Mouse (Mus musculus): Measurements from ENCODE around the gene Acvr1b.

Acvr1b gene

DNA sequence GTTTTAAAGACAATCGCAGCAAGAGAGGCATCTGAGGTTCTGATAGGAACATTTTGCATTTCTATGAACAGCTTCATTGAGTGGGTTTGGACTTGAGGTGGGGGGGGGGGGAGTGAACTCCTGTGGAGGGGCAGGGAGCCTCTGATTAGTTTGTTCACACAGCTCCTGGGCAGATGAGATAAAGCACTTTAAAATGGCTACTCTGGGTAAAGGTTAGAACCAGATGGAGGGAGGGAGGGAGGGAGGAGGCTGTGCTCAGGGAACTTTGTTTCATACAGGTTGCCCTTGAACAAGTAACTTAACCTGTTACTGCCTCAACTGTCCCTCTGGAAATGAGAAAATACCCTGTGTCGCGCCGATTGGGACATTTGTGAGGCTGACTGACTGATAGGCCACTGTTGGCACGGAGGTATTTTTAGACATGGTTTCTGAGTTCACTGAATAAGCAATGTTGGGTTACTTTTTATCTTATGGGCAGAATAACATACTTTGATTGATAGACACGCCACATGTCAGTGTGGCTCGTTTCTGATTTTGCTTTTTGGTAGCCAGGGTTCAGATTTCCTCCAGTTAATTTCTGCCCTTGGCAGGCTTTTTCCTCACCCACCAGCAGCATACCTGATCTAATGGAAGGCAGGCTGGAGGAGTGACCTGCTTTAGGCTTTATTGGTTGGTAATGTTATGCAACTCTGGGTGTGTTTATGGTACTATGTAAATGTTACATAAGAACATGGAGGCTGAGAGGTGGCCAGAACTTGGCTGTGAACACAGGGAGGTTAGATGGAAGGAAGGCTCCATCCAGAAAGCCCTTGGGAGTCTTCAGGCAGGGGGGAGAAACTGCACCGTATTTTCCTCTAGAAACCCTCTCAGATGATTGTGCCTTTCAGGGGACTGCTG is 3.2 kb downstream of the Acvr1b start:
- DNase-seq: no peak

DNA sequence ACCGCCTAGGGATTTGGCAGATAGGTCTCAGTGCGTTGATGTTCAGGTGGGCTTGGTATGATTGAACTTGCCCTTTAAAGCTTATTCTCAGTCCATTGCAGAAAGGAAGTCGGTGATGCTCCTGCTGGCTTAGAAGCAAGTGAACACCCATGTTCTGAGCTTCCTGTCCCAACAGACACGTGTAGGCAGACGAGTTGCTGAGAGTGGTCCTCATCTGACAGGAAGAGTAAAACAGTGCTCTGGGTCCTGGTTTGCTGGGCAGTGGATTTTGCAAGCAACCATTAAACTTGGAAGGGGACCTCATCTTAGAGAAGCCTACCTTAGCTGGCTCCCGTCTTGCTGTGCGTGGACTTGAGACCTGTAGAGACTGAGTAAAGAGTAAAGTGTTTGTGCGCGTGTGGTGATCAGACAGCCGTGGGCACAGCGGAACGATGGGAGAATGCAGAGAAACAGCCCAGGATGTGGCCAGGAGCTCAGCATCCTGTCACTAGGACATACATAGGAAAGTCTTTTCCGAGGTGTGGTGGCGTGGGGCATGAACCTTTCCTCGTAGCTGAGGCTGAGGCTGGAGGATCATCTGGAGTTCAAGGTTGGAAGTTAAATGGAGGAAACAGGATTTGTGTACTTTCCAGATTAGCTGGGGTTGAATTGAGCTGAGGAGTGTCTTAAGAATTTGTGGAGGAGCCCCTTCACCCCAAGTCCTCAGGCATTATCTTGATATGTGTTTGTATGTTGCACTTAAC is 6.7 kb downstream of the Acvr1b start:
- peak; percentile 34 to 45 for DNase-seq

DNA sequence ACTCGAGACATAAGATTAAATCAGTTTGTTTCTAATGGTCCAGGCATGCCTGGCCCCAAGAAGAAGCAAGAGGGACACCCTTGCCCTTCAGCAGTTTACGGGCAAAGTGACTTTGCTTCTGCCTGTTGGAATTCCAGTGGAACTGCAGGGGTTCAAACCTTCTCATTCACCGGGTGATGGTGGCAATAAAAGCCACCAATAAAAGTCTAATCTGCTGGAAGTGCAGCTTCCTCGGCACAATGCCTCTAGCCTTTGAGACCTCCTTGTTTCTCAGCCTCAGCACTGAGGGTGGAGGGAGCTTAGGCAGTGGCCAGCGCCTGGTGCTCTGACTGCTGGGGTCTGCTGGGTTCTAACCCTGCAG is 7.2 kb downstream of the Acvr1b start:
- no peak for DNase-seq

DNA sequence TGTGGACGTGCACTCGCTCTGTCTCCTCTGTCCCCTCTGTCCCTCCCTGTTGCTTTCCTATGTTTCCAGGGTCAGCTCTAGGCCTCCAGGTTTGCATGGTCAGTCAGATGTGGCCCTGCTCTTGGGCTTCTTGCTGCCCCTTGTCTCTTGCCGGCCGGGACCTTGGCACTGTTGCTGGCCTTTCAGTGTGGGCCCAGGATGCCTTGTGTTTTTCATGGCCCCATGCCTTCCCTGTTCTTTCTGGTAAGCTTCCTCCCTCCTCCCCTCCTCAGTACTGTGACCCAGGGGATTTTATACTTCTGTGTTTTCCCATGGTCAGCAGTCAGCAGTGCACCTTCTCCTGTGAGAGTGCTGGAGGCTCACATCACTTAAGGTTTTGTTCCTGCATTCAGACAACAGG is 7.6 kb downstream of the Acvr1b start:
- no peak for DNase-seq

DNA sequence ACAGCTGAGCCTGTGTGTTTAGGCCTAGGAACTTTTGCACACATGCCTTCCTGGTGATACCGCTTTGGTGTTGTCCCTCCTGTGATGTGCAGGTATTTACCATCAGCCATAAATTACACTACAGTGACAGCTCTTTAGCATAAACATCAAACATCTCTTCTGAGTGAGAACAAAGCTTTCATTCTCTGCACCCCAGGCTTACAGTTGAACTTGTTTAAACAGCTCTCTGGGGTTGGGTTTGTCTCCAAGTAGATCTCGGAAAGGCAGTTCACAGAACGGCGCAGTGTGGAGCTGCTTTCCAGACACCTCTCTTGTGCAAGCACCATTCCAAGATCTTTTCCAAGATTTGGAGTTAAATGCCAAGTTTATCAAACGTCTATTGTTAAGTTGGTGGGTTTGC is 8.8 kb downstream of the Acvr1b start:
- DNase-seq: no peak

DNA sequence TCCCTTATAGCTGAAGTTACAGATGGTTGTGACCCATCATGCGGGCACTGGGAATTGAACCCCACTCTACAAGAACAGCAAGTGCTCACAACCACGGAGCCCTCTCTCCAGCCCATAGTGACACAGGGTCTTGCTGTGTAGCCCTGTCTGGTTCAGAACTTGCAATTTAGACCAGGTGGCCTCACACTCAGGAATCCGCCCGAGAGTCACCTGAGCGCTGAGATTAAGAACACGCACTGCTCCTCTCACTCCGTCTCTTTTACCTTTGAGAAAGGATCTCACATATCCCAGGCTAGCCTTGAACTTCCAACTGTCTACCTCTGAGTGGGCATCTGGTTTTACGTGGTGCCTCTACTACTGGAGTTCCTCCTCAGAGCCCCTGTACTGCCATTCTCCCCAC is 10.4 kb downstream of the Acvr1b start:
- no peak for DNase-seq

DNA sequence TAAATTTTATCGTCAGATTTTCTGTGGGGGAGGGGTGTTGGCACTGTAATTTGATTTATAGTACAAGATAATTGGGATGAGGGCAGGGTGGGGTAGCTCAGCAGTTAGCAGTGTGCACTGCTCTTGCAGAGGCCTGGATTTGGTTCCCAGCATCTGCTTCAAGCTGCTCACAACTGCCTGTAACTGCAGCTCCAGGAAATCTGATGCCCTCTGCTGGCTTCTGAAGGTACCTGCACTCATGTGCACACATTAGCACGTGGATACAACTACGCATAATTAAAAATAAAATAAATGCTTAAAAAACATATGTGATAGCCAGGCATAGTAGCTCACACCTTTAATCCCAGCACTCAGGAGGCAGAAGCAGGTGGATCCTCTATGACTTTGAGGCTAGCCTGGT is 11.7 kb downstream of the Acvr1b start:
- DNase-seq: no peak

DNA sequence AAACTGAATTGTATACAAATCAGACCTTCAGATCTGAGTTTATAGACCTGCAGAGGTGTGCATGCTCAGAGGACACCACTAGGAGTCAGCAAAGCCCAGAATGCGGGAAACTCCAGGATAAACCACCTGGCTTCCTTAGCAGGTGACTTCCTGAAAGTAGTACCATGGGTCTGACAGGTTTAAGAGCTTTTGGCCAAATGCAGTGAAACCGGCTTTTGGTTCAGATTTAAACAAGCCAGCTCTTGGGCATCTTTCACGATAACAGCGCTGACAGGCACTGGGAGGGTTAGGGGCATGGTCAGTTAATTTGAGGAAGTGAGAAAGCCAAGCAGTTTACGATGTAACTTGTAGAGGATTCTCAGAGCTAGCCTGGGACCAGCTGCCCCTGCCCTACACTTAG is 14.0 kb downstream of the Acvr1b start:
- no peak for DNase-seq

DNA sequence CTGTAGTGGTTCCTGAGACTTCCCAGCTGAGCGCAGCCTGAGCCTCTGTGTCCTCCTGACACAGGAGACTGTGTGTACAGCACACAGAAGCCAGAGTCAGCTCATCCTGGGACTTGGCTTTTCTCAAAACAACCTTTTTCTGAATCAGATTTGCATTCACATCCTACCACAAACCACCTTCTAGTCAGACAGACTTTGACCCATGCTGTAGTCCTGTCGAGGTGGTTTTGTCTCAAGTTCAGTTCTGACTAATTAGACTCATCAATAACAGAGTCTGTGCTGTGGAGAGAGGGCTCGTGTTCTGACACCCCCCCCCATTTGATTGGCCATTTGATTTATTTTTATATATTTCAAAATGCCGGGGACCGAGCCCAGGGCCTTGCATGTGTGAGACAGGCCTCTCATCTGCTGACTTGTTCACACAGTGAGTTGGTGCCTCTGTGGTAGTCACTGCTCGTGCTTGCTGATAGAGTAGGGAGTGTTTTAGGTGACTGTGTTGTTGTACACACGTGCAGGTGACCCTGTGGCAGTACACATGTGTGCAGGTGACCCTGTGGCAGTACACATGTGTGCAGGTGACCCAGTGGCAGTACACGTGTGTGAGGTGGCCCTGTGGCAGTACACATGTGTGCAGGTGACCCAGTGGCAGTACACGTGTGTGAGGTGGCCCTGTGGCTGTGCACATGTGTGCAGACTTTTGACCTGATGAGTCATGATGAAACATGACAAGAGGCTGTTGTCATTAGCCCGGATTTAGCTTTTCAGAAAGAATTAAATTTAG is 16.3 kb downstream of the Acvr1b start:
- DNase-seq: no peak

DNA sequence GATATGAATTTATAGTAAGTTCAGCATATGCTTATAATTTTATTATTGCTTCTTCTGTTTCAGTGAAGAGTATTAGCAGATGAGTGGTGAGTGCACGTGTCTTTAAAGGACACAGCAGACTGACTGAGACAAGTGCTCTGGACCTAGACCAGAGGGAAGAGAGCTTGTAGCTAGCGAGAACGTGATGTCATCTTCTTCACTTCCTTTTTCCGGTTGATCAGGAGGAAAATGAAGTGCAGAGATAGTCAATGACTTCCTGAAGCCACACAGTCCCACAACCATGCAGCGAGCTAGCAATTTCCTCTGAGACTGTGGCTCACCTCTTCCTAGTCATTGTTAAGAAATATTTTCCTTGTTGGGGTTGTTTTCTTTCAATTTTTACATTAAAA is 16.9 kb downstream of the Acvr1b start:
- DNase-seq: no peak

DNA sequence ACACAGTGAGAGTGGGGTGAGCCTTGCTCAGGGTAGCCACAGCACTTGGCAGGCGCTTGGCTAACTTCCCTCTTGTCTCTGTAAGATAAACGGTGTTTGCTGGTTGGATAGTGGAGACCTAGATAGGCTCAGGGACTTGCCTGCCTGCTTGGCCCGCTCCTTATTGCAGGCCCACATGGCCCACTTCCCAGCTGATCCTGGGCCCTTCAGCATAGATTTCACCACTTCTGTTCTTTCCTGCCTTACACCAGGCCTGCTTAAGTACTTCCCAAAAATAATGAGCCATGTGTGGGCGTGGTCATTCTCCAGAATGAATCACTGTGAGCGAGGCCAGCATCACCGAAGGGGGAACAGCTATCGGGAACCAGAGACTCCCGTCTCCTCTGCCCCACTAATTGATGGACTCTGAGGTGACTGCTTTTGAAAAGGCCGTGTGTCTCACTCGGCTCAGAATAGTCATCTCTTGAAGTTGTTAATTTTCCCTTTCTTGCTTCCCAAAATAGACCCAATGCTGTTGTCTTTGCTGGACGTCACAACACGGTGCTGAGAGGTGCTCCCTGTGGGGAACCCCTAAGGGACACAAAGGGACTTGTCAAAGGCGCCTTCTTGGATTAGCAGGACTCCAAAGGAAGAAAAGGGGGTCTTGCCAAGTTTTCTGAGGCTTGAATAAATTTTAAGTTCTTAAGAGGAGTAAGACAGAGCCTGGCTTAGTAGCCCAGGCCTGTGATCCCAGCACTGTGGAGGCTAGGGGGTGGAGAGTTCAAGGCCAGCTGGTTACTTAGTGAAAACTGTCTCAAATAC is 17.8 kb downstream of the Acvr1b start:
- DNase-seq: no peak

DNA sequence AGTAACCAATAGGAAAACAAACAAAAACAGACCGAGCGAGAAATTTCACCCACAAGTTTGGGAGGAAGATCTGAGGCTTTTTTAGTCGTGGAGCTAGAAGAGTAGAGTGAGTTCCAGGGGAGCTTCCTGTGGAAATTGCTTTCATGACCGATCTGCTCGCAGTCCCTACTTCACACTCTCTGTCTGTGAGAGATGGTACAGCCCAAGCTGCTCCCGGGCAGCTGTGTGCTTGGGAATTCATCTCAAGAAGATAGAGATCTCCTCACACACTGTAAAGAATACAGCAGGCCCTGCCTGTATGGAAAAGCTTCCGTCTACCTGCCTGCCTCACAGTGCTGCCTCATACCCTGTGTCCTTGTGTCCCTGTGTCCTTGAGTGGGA is 18.4 kb downstream of the Acvr1b start:
- DNase-seq: no peak

DNA sequence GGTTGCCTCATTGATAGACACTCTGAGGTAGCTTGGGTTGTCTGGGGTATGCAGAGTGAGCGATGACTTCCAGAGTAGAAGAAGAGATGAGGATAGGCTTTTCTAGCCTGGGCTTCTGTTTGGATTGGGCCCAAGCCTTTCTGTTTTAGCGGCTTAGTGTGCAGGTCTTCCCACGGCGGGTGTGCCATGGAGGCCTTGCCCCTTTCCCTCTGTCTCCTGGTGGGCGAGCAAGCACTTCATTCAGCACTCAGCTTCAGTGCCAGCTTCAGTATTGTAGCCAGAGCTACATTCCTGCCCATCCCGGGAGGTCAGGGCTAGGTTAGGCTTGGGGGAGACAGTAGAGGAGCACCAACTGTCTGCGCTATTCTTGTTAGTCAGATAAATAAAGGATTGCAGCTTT is 18.8 kb downstream of the Acvr1b start:
- DNase-seq: no peak

DNA sequence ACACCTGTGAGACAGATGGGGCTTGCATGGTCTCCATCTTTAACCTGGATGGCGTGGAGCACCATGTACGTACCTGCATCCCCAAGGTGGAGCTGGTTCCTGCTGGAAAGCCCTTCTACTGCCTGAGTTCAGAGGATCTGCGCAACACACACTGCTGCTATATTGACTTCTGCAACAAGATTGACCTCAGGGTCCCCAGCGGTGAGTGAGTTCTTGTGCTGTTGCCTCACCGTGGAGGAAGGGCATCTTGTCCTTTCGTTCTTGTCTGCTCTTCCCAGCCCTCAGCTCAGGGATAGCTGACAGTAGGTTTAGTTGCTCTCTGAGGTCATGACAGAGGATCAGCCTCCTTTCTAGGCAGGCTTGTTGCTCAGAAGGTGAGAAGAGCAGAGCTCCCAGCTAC is 20.1 kb downstream of the Acvr1b start:
- DNase-seq: no peak

DNA sequence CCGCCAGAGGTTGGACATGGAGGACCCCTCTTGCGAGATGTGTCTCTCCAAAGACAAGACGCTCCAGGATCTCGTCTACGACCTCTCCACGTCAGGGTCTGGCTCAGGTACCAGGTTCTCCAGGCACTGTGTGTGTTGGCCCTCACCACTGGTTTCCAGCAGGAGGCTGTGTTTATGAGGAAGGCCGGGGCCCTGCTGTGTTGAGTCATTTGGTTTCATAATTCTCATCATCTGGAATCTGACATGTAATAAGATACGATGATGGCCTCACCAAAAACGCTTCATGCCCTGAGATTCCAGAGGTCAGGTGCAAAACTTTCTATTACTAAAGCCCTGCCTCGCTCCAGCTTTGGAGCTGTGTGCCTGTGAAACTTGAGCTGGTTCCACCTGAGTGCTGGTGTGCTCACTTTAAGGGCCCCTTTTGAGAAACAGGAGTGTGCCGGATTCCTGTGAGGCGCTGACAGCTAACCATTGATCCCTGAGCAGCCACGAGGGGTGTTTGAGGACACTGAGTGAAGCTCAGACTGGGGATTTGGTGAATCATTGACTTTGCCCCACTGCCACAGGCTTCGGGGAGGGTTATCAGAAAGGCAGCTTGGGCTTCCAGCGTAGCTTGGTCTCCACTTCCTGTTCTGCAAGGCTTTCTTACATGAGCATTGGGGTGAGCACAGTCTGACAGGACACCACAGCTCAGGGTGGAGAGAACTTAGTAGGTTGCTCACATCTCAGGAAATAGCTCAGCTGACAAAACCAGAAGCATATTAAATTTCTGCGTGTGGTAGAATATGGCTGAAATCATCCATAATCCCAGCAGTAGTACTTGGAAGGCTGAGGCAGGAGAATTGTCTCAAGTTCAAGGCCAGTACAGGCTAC is 21.3 kb downstream of the Acvr1b start:
- DNase-seq: no peak

DNA sequence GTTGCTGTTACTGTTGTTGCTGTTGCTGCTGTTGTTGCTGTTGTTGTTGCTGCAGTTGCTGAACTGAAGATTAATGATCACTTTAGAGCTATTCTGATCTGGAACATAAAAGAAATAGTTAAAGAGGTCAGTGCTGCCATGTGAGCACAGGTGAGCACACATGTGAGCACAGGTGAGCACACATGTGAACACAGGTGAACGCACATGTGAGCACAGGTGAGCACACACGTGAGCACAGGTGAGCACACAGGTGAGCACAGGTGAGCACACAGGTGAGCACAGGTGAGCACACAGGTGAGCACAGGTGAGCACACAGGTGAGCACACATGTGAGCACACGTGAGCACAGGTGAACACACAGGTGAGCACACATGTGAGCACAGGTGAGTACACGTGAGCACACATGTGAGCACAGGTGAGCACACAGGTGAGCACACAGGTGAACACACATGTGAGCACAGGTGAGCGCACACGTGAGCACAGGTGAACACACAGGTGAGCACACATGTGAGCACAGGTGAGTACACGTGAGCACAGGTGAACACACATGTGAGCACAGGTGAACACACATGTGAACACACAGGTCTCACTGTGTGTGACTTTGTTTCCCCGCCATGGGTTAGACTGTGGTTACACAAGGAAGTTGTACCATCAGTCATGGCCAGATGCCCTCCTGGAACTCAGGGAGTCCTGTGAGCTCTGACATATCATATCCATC is 22.4 kb downstream of the Acvr1b start:
- DNase-seq: no peak

DNA sequence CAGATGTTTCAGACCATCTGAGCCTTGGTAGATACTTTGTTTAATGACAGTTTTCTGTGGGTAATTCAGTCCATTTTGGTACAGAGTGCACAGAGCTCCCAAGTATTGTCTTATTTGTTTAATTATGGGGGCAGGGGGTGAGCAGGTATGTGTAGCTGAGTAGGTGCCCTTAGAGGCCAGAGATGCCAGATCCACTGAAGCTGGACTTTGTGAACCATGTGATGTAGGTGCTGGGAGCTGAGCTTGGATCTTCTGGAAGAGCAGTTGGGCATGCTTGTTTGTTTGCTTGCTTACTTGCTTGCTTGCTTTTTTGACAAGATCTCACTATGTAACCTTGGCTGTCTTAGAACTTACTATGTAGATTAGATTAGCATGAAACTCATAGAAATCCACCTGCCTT is 23.1 kb downstream of the Acvr1b start:
- DNase-seq: no peak

DNA sequence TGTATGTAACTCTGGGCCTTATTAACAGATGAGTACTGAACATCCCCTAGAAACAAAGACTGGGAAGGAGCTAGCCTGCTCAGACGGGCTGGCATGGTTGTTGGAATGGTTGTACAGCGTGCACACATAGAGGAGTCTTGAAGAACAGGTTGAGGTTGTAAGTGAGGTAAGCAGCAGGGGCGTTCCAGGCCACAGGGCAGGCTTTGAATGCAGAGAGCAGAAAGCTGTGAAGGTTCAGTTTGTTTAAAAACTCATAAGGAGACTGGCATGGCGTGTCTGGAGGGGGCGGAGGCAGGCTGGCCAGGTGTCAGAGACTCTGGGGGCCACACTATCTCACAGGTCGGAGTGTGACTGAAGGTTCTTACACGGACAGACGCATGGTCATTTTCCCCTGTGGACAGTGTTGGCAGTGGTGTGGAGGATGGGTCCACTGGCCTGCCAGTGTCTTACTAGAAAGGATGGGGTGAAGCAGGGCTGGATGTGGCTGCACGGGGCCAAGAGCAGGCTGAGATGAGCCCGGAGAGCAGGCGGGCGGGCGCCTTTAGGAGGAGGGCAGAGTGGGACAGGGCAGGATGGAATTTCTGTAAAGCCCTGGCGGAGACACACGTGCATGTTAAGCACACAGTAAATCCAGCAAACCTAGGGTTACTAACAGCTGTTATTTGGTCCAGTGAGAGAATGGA is 23.8 kb downstream of the Acvr1b start:
- no peak for DNase-seq

DNA sequence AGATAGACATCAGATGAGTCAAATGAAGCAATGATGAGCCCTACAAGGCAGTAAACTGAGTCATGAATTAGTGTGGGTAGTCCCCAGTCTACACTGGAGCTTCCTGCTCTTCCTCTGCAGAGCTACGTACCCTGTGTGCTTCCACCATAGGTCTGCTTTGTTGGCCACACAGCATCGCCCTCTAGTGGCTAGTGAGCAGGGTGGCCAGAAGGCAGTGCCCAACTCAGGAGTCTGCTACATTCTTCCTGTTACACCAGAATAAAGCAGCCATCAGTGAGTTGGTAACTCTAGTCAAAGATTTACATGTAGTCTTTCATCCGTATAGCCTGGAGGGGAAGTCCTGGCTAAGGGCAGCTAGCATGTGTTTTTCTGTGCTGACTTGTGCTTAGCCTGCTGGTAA is 24.4 kb downstream of the Acvr1b start:
- DNase-seq: peak; percentile 65 to 74

DNA sequence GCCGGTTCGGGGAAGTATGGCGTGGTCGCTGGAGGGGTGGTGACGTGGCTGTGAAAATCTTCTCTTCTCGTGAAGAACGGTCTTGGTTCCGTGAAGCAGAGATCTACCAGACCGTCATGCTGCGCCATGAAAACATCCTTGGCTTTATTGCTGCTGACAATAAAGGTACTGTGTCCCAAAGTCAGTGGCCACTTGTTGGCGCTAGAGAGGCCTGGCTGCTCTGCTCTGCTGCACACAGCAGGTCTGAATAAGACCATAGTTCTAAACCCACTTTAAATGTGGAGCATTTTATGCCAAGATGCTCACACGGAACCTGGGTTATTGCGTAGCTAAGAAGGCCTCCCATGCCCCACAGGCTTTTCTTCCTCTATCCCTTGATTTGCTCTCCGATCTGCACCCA is 25.0 kb downstream of the Acvr1b start:
- DNase-seq: no peak
